8 mouse cellular contexts compared by ENCODE assay signal in genomic region chr13:97197932-97198562, GRCm38 (mm10). TPM values are rescaled to one million over a fixed set of nuclear protein-coding genes. Genes with fewer than 3 reads are reported as not detected.
A peak's percentile ranks its signal among the peaks of the same experiment; 100 is the strongest.
DNase-seq lines count a peak whose midpoint lies in the region; ATAC-seq lines count a peak whose summit lies in the region.

Hexb (minus strand) TSS chr13:97198357.

- peak; percentile 92 for ATAC-seq in intestine, embryonic 14.5 days (replicated peaks; ENCODE audit: low FRiP score, low TSS enrichment, low read depth)

- peak; percentile 97 for DNase-seq in adrenal gland, adult 2 months
- DNase-seq in embryo, embryonic 11 days, result peak; percentile 94
- peak; percentile 96 for DNase-seq in gastrocnemius, postnatal 25 days
- peak; percentile 89 for DNase-seq in intestine, embryonic 14.5 days (ENCODE audit: low spot score)
- DNase-seq in left cerebral cortex, postnatal 25 days (ENCODE audit: low spot score in 2 of 2), result peak; percentile 85 to 91
- peak; percentile 88 for DNase-seq in mesoderm, embryonic 11.5 days (ENCODE audit: low read depth, low spot score)
- DNase-seq in right cerebral cortex, postnatal 25 days, result peak; percentile 89
- DNase-seq in urinary bladder, postnatal 36 days (ENCODE audit: low spot score in 2 of 2), result peak; percentile 92 to 95

- peak within 1 kb of the TSS; percentile 85 for H3K4me2 ChIP-seq in intestine, embryonic 14.5 days (ENCODE audit: low read length)

- H3K36me3 ChIP-seq in intestine, embryonic 14.5 days (ENCODE audit: control insufficient read depth, insufficient read depth, low read length), result no peaks in the 10 kb centered on the region

- H3K27ac ChIP-seq in intestine, embryonic 14.5 days (ENCODE audit: low read depth), result peak within 1 kb of the TSS; percentile 64; the same call in 1 of the 2 replicates

- intact Hi-C loops in left cerebral cortex, postnatal 25 days (cut with DNase I), result no loop called here

- peak within 1 kb of the TSS; percentile 58 for H3K9ac ChIP-seq in intestine, embryonic 14.5 days (ENCODE audit: low read length)

- WGBS in intestine, embryonic 14.5 days, result under 1% methylated on average over 45 of the region's 45 CpGs

- no peaks in the 10 kb centered on the region for H3K27me3 ChIP-seq in intestine, embryonic 14.5 days (replicated peaks; ENCODE audit: control insufficient read depth, insufficient read depth, low read length)

- H3K4me3 ChIP-seq in intestine, embryonic 14.5 days (ENCODE audit: low read depth, low read length), result peak within 1 kb of the TSS; percentile 78

- no peaks in the 10 kb centered on the region for H3K9me3 ChIP-seq in intestine, embryonic 14.5 days (ENCODE audit: control insufficient read depth, low read length)

- H3K4me1 ChIP-seq in intestine, embryonic 14.5 days (replicated peaks; ENCODE audit: control insufficient read depth, insufficient read depth, low read length), result 0 out of 2 replicates have a peak, but pooled peaks cover 3% of the 10 kb centered on the region

RNA-seq across cellular contexts. Expression of gene Hexb, which starts in this region (rescaled TPM):
- 10 to 100 TPM; 30.6 to 38.4 TPM for total RNA-seq in adrenal gland, adult 2 months (2021)
- 221 and 235 TPM in 2 replicates for polyA plus RNA-seq in adrenal gland, adult 2 months (2012; rRNA removed)
- 1 to 10 TPM; 8.0 to 8.2 TPM for total RNA-seq in gastrocnemius, postnatal 25 days (2021)
- 52.4 and 56.7 TPM in 2 replicates for polyA plus RNA-seq in intestine, embryonic 14.5 days (2014; fragmentation: Nextera tagmentation; extraction: Ambion mirVana)
- total RNA-seq in left cerebral cortex, postnatal 25 days (2021), result 100 to 1,000 TPM; 108 to 122 TPM

Comparison
In these comparisons a context has a peak if more than half of its experiments do, and no peak if none do; other contexts are left out.
1. Peak in every context shown above with its lines: DNase-seq, ATAC-seq, H3K4me3 ChIP-seq and H3K27ac ChIP-seq.